Mouse (Mus musculus): Measurements from ENCODE around the gene Gfod1. TPM values are rescaled to one million over a fixed set of nuclear protein-coding genes. Genes with fewer than 3 reads are reported as not detected.

The Gfod1 gene
- total RNA-seq, 2 experiments from 2014 or later = 6.1 to 10.9 TPM

- peak; percentile 35; the same call in 1 of the 2 replicates for ATAC-seq (replicated peaks; ENCODE audit: poor library complexity)
These were observed 68.9 kb downstream of the Gfod1 start for GRCm38 (mm10) chr13:43234869-43235585.

GRCm38 (mm10) chr13:43233331-43233730 is 70.6 kb downstream of the Gfod1 start:
- ATAC-seq (replicated peaks; ENCODE audit: poor library complexity) = no peak

GRCm38 (mm10) chr13:43231965-43232860 is 71.8 kb downstream of the Gfod1 start:
- ATAC-seq (replicated peaks; ENCODE audit: poor library complexity) = no peak

- ATAC-seq (replicated peaks; ENCODE audit: poor library complexity) = no peak
These were observed 73.1 kb downstream of the Gfod1 start for GRCm38 (mm10) chr13:43230842-43231241.

GRCm38 (mm10) chr13:43230238-43230637 is 73.7 kb downstream of the Gfod1 start:
- ATAC-seq (replicated peaks; ENCODE audit: poor library complexity) = no peak

GRCm38 (mm10) chr13:43229767-43230166 is 74.2 kb downstream of the Gfod1 start:
- ATAC-seq (replicated peaks; ENCODE audit: poor library complexity) = peak; percentile 59

GRCm38 (mm10) chr13:43228141-43228540 is 75.8 kb downstream of the Gfod1 start:
- ATAC-seq (replicated peaks; ENCODE audit: poor library complexity) = no peak

GRCm38 (mm10) chr13:43226041-43226440 is 77.9 kb downstream of the Gfod1 start:
- ATAC-seq (replicated peaks; ENCODE audit: poor library complexity) = no peak

GRCm38 (mm10) chr13:43225161-43225560 is 78.8 kb downstream of the Gfod1 start:
- ATAC-seq (replicated peaks; ENCODE audit: poor library complexity) = peak; percentile 68

- ATAC-seq (replicated peaks; ENCODE audit: poor library complexity) = no peak
These were observed 81.9 kb downstream of the Gfod1 start for GRCm38 (mm10) chr13:43222084-43222483.

GRCm38 (mm10) chr13:43221290-43221689 is 82.7 kb downstream of the Gfod1 start:
- no peak for ATAC-seq (replicated peaks; ENCODE audit: poor library complexity)

- ATAC-seq (replicated peaks; ENCODE audit: poor library complexity) = no peak
These were observed 83.3 kb downstream of the Gfod1 start for GRCm38 (mm10) chr13:43220635-43221034.

- ATAC-seq (replicated peaks; ENCODE audit: poor library complexity) = 0 out of 2 replicates have a peak, but pooled peaks have one; percentile 3
These were observed 85.2 kb downstream of the Gfod1 start for GRCm38 (mm10) chr13:43218764-43219163.

- no peak for ATAC-seq (replicated peaks; ENCODE audit: poor library complexity)
These were observed 85.7 kb downstream of the Gfod1 start for GRCm38 (mm10) chr13:43218284-43218683.

GRCm38 (mm10) chr13:43217686-43218085 is 86.3 kb downstream of the Gfod1 start:
- peak; percentile 77 for ATAC-seq (replicated peaks; ENCODE audit: poor library complexity)

GRCm38 (mm10) chr13:43217059-43217458 is 86.9 kb downstream of the Gfod1 start:
- no peak for ATAC-seq (replicated peaks; ENCODE audit: poor library complexity)

- ATAC-seq (replicated peaks; ENCODE audit: poor library complexity) = no peak
These were observed 87.8 kb downstream of the Gfod1 start for GRCm38 (mm10) chr13:43215994-43216706.

GRCm38 (mm10) chr13:43215144-43215993 is 88.6 kb downstream of the Gfod1 start:
- peak; percentile 69 for ATAC-seq (replicated peaks; ENCODE audit: poor library complexity)

GRCm38 (mm10) chr13:43212338-43212737 is 91.6 kb downstream of the Gfod1 start:
- ATAC-seq (replicated peaks; ENCODE audit: poor library complexity) = no peak

GRCm38 (mm10) chr13:43210956-43211355 is 93.0 kb downstream of the Gfod1 start:
- no peak for ATAC-seq (replicated peaks; ENCODE audit: poor library complexity)

Measured in megakaryocyte progenitor cell, adult 5-6 weeks (primary cell).